Comparison of ENCODE assay signal across 26 mouse cellular contexts in genomic region chr12:51612361-51612760, GRCm38 (mm10). TPM values are rescaled to one million over a fixed set of nuclear protein-coding genes. Genes with fewer than 3 reads are reported as not detected.
DNase-seq lines count a peak whose midpoint lies in the region; ATAC-seq and TF ChIP-seq lines count a peak whose summit lies in the region.
"Had no signal": no experiment of that assay in that cellular context is flagged by ENCODE, and none has a peak within 500 bp of the region (broad histone marks: within the 10 kb centered on the region; RNA-seq: fewer than 3 reads in every experiment).

No protein-coding gene starts in this region.

- no peak overlapping the region for H3K9ac ChIP-seq in heart, adult 2 months (ENCODE audit: low read depth, low read length)
- H3K9ac ChIP-seq in kidney, embryonic 16.5 days (replicated peaks; ENCODE audit: low read length) = no peak overlapping the region
- H3K9ac ChIP-seq in stomach, postnatal 0 days (ENCODE audit: low read length) = no peak overlapping the region
- H3K9ac ChIP-seq: forebrain, embryonic 13.5 days; heart, embryonic 12.5 days; heart, embryonic 15.5 days; hindbrain, embryonic 14.5 days had no signal

- no peaks in the 10 kb centered on the region for H3K9me3 ChIP-seq in kidney, embryonic 16.5 days (ENCODE audit: low read length)
- H3K9me3 ChIP-seq in stomach, postnatal 0 days (ENCODE audit: control insufficient read depth, low read length) = no peaks in the 10 kb centered on the region
- H3K9me3 ChIP-seq: forebrain, embryonic 10.5 days; forebrain, embryonic 13.5 days; G1E; heart, embryonic 12.5 days; heart, embryonic 15.5 days had no signal

- no peak overlapping the region for H3K27ac ChIP-seq in heart, adult 2 months
- H3K27ac ChIP-seq in kidney, adult 2 months (ENCODE audit: insufficient read depth, low read depth, low read length) = no peak overlapping the region
- no peak overlapping the region for H3K27ac ChIP-seq in kidney, embryonic 16.5 days (ENCODE audit: low read length)
- H3K27ac ChIP-seq in stomach, postnatal 0 days (replicated peaks) = no peak overlapping the region
- H3K27ac ChIP-seq: forebrain, embryonic 10.5 days; forebrain, embryonic 13.5 days; heart, embryonic 15.5 days; hindbrain, embryonic 14.5 days had no signal

- H3K4me3 ChIP-seq in heart, adult 2 months = no peak overlapping the region
- H3K4me3 ChIP-seq in kidney, adult 2 months (ENCODE audit: insufficient read depth, low read depth, low read length) = no peak overlapping the region
- H3K4me3 ChIP-seq in kidney, embryonic 16.5 days (ENCODE audit: low read length) = no peak overlapping the region
- H3K4me3 ChIP-seq in stomach, postnatal 0 days (ENCODE audit: low read depth, low read length) = no peak overlapping the region
- H3K4me3 ChIP-seq: forebrain, embryonic 10.5 days; forebrain, embryonic 13.5 days; heart, embryonic 12.5 days; heart, embryonic 15.5 days had no signal

- no peak for TF ChIP-seq CTCF in heart, adult 2 months (IDR thresholded peaks at IDR 0.05)
- no peak for TF ChIP-seq CTCF in kidney, adult 2 months (conservative IDR thresholded peaks at IDR 0.05; ENCODE audit: insufficient read depth, insufficient read length, low read depth, low read length)
- TF ChIP-seq CTCF in stomach, postnatal 0 days (IDR thresholded peaks at IDR 0.05; ENCODE audit: low read depth) = no peak

- no peak overlapping the region for H3K4me2 ChIP-seq in kidney, embryonic 16.5 days (replicated peaks; ENCODE audit: low read depth, low read length)
- no peak overlapping the region for H3K4me2 ChIP-seq in stomach, postnatal 0 days (replicated peaks; ENCODE audit: low read depth)
- H3K4me2 ChIP-seq: forebrain, embryonic 13.5 days; heart, embryonic 12.5 days; heart, embryonic 15.5 days; hindbrain, embryonic 14.5 days had no signal

- peaks cover 6% of the 10 kb centered on the region for H3K36me3 ChIP-seq in heart, adult 2 months (ENCODE audit: control insufficient read depth, insufficient read depth, low read length)
- peaks cover 11% of the 10 kb centered on the region for H3K36me3 ChIP-seq in kidney, adult 2 months (ENCODE audit: control insufficient read depth, insufficient read depth, low read length)
- peaks cover 40% of the 10 kb centered on the region for H3K36me3 ChIP-seq in kidney, embryonic 16.5 days (ENCODE audit: insufficient read depth, low read length)
- peaks cover 18% of the 10 kb centered on the region for H3K36me3 ChIP-seq in stomach, postnatal 0 days (ENCODE audit: control insufficient read depth, insufficient read depth, low read length)

- H3K27me3 ChIP-seq in heart, adult 2 months (ENCODE audit: control insufficient read depth, insufficient read depth, low read length) = no peaks in the 10 kb centered on the region
- H3K27me3 ChIP-seq in kidney, adult 2 months (replicated peaks; ENCODE audit: control insufficient read depth, insufficient read depth, low read length) = no peaks in the 10 kb centered on the region
- no peaks in the 10 kb centered on the region for H3K27me3 ChIP-seq in kidney, embryonic 16.5 days (ENCODE audit: insufficient read depth, low read length)
- H3K27me3 ChIP-seq in stomach, postnatal 0 days (ENCODE audit: control insufficient read depth, insufficient read depth, low read length) = no peaks in the 10 kb centered on the region
- H3K27me3 ChIP-seq: CH12.LX; forebrain, embryonic 13.5 days; heart, embryonic 12.5 days; heart, embryonic 15.5 days; Patski had no signal

- 0 out of 2 replicates have a peak, but pooled peaks cover 1% of the 10 kb centered on the region for H3K79me2 ChIP-seq in heart, adult 2 months (replicated peaks; ENCODE audit: control insufficient read depth, insufficient read depth, low read length)

- H3K4me1 ChIP-seq in heart, adult 2 months (ENCODE audit: control insufficient read depth, insufficient read depth, low read length) = no peaks in the 10 kb centered on the region
- no peaks in the 10 kb centered on the region for H3K4me1 ChIP-seq in kidney, adult 2 months (ENCODE audit: control insufficient read depth, insufficient read depth, low read length)
- H3K4me1 ChIP-seq in kidney, embryonic 16.5 days (ENCODE audit: insufficient read depth, low read length) = no peaks in the 10 kb centered on the region
- no peaks in the 10 kb centered on the region for H3K4me1 ChIP-seq in stomach, postnatal 0 days (replicated peaks; ENCODE audit: control insufficient read depth, insufficient read depth)
- H3K4me1 ChIP-seq: forebrain, embryonic 10.5 days; forebrain, embryonic 13.5 days; heart, embryonic 12.5 days; heart, embryonic 15.5 days had no signal

- 86% methylated on average over 5 of the region's 5 CpGs for whole genome bisulfite sequencing in heart, adult 2 months
- 64% methylated on average over 5 of the region's 5 CpGs for WGBS in kidney, adult 2 months
- WGBS in kidney, embryonic 16.5 days = 86% methylated on average over 5 of the region's 5 CpGs
- WGBS in stomach, postnatal 0 days = 80% methylated on average over 5 of the region's 5 CpGs

- TF ChIP-seq EP300 in heart, adult 2 months (IDR thresholded peaks at IDR 0.05; ENCODE audit: insufficient read depth, low read depth, low read length) = no peak
- TF ChIP-seq EP300 in stomach, postnatal 0 days (optimal IDR thresholded peaks at IDR 0.05) = no peak

- intact Hi-C loops in heart, adult 2 months (cut with DNase I) = no loop called here

- peak; percentile 62 for DNase-seq in heart, adult 11 months
- no peak for DNase-seq in heart, adult 2 months
- peak; percentile 69 for DNase-seq in kidney, adult 2 months
- DNase-seq in kidney, postnatal 4 days = no peak
- peak; percentile 37 to 48 for DNase-seq in kidney, postnatal 36 days
- DNase-seq in stomach, postnatal 0 days (ENCODE audit: low spot score) = no peak
- DNase-seq: adrenal gland, postnatal 10 days; adrenal gland, postnatal 36 days; cerebellum, adult 18-20 months; cerebellum, adult 9-10 months; cerebellum, postnatal 14 days; gastrocnemius, postnatal 10 days; gastrocnemius, postnatal 36 days; heart, postnatal 10 days; heart, postnatal 36 days had no signal

- TF ChIP-seq POLR2A in heart, adult 2 months (IDR thresholded peaks at IDR 0.05; ENCODE audit: insufficient read depth, low read depth, low read length) = no peak
- no peak for TF ChIP-seq POLR2A in kidney, adult 2 months (IDR thresholded peaks at IDR 0.05; ENCODE audit: low read depth, low read length)

- ATAC-seq in kidney, embryonic 16.5 days (ENCODE audit: low FRiP score, low TSS enrichment) = no peak
- peak; percentile 32; the same call in 1 of the 2 replicates for ATAC-seq in stomach, postnatal 0 days (ENCODE audit: low FRiP score, low TSS enrichment)
- ATAC-seq: forebrain, embryonic 13.5 days; forebrain, embryonic 16.5 days; Patski had no signal

RNA-seq across cellular contexts. Expression of gene Coch, which starts 19.2 kb away (rescaled TPM):
- total RNA-seq in heart, adult 2 months (2021) = under 1 TPM; 0.25 to 0.37 TPM
- polyA plus RNA-seq in heart, adult 2 months (2012; rRNA removed) = 0.16 and 0.44 TPM in 2 replicates
- 2.9 and 3.2 TPM in 2 replicates for polyA plus RNA-seq in kidney, adult 2 months (2012; rRNA removed)
- polyA plus RNA-seq in kidney, embryonic 16.5 days (2015; fragmentation: Nextera tagmentation; extraction: Ambion mirVana) = 1.6 TPM in 2 replicates
- 0.50 and 0.61 TPM in 2 replicates for polyA plus RNA-seq in stomach, postnatal 0 days (2015; fragmentation: Nextera tagmentation; extraction: Ambion mirVana)
- total RNA-seq: CH12.LX; G1E; granulocyte monocyte progenitor cell, adult 5-6 weeks had no signal
- polyA plus RNA-seq: G1E had no signal

Comparison
In these comparisons a context has a peak if more than half of its experiments do, and no peak if none do; other contexts are left out.
1. DNase-seq: peak in heart, adult 11 months (single experiment), kidney, adult 2 months (single experiment) and kidney, postnatal 36 days (2 of 2); none in heart, adult 2 months (0 of 2), kidney, postnatal 4 days (0 of 2) and stomach, postnatal 0 days (single experiment).